Mouse (Mus musculus): ENCODE measurements around the gene Rassf6. TPM values are rescaled to one million over a fixed set of nuclear protein-coding genes. Genes with fewer than 3 reads are reported as not detected.
A peak's percentile ranks its signal among the peaks of the same experiment; 100 is the strongest.

Gene Rassf6
- not detected for total RNA-seq (2021)

DNA sequence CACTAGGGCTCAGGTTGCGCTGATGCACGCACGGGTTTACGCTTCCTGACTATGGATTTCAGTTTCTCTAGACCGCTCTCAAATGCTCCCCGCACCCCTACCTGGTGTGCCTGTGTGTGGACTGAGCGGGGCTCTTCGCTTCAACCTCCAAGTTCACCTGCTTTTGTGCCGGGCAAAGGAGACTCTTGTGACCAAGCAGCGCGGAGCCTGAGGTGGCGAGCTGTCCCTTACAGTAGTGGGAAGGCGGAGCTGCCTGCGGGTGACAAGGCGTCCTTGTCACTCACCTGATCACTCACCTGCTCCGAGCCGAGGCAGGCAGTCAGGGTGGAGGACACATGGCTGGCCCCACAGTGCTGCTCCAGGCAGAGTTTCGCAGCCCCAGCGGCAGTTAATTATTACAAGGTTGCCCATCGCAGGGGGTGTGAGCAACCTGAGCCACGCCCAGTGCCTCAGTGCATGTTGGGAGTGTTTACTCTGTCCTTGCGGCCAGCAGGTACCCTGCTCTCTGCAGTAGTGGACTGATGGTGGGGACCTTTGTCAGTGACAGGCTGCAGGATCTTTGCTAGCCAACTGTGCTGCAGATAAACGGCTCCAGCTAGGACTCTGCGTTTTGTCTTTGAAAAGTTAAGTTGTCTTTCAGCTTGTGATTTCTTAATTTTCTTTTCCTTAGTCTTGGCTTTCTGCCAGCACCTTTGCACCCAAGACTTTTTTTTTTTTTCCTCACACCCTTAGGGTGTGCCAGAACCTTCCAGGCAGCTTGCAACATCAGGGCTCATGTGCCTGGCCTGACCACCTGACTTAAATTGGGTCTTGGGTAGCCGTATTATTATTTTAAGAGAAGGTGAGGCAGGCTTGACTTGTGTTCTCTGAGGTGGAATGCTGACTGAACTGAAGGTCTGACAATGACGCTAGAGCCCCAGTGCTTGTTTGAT, at the start of gene Rassf6:
Gene Rassf6 (minus strand): TSS at position 372 of the 932 bp plus-strand sequence.
- DNase-seq (ENCODE audit: low spot score): no peak
- intact Hi-C loops (cut with DNase I): no loop called here

DNA sequence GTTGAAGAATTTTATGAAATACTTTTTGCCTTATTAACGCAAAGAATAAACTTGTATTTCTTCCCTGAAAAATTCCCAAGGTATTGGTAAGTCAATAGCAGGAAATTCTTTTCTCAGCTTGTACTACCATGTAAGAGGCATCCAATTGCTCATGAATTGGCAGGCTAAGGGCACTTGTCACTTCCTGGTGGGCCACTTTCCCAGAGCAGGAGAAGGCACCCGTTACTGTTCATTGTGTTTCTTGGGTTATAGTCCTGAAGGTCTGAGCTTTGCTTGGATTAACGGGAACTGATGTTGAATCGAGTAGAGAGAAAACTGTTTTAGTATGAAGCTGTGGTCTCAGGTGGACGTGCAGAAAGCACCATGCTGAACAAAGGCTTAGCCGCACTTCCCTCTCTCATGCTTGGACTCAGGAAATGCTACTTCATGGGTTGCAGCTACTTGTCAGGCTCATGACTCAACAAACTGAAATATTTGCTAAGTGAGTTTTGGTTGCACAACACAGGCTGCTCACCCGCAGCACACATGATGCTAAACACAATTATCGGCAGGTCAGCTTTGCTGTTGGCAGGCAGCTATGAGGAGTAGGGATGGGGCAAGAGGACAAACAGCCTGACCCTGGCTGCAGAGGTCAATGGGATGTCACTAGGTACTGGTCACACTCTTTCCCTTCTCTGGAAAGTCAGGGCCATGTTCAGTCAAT, 49.1 kb upstream of the Rassf6 start:
- intact Hi-C loops (cut with DNase I): no loop called here
- peak; percentile 8 for DNase-seq (ENCODE audit: low spot score)

DNA sequence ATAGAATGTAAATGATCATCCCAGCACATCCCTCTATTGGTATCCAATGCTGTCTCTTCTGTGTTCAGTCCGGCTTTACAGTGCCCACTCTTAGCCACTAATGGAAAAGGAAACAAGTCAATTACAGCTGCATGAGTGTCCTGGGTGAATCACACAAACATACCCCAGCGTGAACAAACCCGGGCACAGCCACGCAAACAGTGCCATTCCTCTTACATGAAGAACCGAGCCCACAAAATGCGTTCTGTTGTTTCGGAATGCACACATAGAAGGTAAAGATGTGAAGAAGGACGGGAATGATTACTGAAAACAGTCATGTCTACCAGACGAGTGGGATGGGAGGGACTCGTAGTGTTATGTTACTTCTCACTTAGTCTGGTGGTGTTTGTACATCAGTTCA, 47.5 kb upstream of the Rassf6 start:
- DNase-seq (ENCODE audit: low spot score): no peak
- intact Hi-C loops (cut with DNase I): no loop called here

DNA sequence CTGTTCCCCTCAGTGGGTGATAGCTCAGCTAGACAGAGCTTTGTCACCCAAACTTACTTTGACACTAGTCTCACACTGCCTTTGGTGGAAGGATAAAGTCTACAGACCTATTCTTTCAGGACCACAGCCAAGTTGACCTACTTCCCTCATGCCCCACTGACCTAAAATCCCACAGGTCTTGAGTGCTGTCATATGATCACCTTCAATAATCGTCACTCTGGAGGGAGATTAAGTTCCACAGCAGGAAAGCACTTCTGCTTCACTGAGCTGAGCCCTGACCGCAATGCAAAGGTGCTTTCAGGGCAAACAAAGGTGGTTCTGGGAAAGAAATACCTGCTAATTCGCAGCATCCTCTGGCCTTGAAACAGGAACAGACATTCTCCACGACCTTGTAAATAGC, 44.5 kb upstream of the Rassf6 start:
- intact Hi-C loops (cut with DNase I): no loop called here
- no peak for DNase-seq (ENCODE audit: low spot score)

DNA sequence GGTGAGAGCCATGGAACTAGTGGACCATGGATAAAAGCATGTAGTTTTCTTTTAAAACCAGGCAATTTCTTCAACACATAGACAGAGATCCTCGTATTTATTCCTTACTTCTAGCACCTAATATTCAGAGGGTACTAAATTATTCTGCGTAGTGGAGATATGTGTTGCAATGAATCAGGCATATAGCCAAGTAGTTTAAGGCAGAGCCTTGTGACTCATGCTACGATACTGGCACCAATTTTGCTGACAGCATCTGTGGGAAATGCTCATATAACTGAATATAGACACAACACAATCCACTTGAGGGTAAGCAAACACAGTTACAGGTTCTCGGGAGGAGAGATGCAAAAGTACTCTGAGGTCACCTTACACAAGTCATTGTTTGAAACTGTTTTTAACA, 41.4 kb upstream of the Rassf6 start:
- intact Hi-C loops (cut with DNase I): no loop called here
- no peak for DNase-seq (ENCODE audit: low spot score)

DNA sequence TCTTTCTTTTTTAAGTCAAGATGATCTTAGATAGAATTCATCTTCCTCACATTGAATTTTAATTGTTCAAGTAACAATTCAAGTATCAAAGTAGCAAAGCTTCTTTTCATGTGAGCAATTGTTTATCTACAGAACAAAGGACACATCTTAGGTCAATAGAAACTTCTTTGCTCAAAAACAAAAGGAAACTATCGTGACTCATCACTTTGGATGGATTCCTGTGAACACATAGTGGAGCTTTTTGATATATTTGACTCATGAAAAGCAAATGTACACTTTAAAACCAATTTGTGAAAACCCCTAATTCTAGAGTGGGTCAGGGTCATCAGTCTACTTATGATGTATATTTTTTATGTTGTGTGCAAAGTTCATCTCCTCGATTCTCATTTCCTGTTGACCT, 37.1 kb upstream of the Rassf6 start:
- intact Hi-C loops (cut with DNase I): no loop called here
- no peak for DNase-seq (ENCODE audit: low spot score)

DNA sequence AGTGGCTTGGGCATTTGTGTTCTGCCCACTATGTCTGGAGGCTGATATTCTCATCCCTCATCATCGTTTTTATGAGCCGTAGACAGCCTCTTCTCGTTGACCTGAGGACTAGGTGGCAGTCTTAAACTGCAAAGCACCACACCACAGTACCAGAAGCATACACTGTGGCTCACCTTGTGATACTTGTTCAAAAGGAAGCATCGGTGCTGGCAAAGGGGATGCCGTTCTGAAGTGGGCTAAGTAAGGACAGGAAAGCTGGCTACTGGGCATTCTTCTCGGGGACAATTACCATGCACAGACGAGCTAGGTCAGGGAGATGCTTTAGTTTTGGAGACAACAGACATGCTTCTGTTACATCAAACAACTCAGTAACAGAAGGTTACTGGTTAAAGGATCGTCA, 21.4 kb upstream of the Rassf6 start:
- DNase-seq (ENCODE audit: low spot score): no peak

DNA sequence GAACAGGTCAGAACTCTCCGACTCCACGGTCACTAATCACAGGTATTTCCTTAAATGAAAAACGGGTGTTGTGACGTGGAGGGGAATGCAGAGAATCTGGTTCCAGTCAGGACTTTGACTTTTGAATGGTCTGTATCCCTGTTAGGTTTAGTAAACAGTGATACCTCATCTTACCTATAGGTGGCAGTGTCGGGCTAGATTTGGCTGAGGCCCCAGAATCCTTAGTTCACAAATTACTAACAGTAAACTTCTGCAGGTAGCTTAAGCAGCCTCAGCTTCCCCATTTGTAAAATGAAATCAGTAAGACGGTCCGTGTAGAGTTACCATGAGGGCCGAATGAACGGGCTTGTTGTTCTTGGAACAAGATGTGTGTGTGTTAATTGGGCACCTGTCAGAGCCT, 21.0 kb upstream of the Rassf6 start:
- DNase-seq (ENCODE audit: low spot score): no peak
- intact Hi-C loops (cut with DNase I): loop anchor here (2.0 to 10.0 kb wide), 4 partner anchors 127 to 643 kb away; no protein-coding TSS in a partner anchor

More for the DNA sequence above, 21.4 kb upstream of the Rassf6 start:
- intact Hi-C loops (cut with DNase I): loop anchor here (2.0 to 10.0 kb wide), 4 partner anchors 127 to 643 kb away; no protein-coding TSS in a partner anchor

DNA sequence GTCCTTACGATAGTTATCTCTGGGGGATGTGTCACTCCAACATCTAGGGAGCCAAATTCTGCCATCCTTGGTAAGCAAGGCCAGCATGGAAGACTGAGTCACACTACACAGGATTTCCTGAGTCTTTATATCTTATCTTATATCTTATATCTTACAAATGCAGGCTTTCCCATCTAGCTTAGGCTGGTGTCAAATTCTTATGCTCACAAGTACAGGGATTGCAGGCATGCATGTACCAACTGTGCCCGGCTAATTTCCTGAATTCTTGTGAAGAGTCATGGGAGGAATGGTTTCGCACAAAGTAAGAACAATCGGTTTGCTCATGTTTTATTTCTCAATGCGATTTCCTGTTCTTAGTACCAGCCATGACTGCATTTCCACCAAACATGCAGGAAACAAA, 20.0 kb upstream of the Rassf6 start:
- intact Hi-C loops (cut with DNase I): loop anchor here (2.0 to 10.0 kb wide), 4 partner anchors 128 to 644 kb away; no protein-coding TSS in a partner anchor
- DNase-seq (ENCODE audit: low spot score): no peak

DNA sequence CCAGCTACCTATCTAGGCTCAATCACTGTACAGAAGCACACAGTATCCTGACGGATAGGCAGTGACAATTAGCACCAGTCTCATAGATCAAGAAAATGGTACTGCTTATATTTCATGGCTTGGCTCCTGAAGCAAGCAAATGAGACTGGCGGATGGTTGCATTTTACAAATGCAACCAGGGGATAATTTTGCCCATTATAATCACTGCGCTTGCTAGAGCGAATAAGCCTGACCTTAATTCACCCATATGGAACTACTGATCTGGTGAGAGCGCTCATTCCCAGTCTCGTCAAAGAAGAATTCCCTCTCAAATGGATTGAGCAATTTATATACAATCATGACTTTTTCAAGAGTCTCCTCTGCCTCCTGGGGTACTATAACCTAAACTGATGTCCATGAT, 16.2 kb upstream of the Rassf6 start:
- intact Hi-C loops (cut with DNase I): no loop called here
- no peak for DNase-seq (ENCODE audit: low spot score)

DNA sequence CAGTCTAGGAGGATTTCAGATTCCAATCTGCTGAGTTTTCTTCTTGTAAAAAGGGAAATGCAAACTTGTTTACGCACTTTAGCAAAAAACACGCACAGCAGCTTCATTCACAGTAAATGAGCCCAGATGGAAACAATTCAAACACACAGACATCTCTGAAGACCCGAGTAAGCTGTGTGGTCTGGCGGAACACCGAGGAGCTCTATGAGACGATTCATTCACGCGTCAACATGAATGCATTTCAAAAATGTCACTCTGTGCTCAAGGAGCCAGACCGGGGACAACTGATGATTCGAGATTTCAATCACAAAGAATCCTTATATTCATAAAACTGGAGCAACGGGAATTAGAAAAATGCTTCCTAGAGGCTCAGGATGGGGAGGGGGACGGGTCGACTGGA, 15.4 kb upstream of the Rassf6 start:
- no peak for DNase-seq (ENCODE audit: low spot score)
- intact Hi-C loops (cut with DNase I): no loop called here

DNA sequence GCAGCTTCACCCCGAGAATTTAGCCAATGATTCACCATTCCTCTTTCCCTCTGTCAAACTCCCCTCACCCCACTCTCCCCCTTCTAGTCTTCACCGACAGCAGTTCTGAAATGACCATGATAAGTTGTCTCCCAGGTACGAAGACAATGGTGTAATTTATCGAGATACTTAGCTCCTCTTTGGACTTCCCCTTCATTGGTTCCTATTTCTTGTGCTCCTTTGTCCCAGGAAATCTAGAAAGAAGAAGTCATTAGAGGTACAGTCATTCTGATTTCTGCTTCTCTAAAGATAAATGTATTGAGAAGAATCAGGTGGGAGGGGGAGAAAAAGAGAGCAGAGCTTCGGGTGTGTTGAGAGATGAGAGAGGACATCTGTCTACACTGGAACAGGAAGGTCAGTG, 14.3 kb upstream of the Rassf6 start:
- intact Hi-C loops (cut with DNase I): loop anchor here (5.0 kb wide), 2 partner anchors 247 to 452 kb away; no protein-coding TSS in a partner anchor
- no peak for DNase-seq (ENCODE audit: low spot score)

DNA sequence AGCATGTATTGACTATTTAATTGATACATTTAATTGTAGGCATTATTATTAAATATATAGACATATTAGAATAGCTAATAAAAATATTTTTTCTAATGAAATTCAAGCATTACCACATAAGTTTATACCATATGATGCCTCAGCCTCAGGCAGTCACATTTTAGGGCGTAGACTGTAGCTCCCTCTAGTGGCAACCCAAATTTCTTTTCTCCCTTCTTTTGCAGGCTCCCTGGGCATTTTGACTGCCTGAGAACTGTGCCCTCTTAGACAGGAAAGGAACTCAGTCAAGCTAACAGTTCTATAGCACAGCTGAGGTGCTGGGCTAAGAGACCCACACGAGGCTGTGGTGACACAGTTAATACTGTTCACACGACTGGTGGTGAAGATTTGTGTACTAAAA, 12.3 kb upstream of the Rassf6 start:
- no peak for DNase-seq (ENCODE audit: low spot score)
- intact Hi-C loops (cut with DNase I): loop anchor here (1.0 to 5.0 kb wide), 3 partner anchors 50 to 450 kb away; no protein-coding TSS in a partner anchor

DNA sequence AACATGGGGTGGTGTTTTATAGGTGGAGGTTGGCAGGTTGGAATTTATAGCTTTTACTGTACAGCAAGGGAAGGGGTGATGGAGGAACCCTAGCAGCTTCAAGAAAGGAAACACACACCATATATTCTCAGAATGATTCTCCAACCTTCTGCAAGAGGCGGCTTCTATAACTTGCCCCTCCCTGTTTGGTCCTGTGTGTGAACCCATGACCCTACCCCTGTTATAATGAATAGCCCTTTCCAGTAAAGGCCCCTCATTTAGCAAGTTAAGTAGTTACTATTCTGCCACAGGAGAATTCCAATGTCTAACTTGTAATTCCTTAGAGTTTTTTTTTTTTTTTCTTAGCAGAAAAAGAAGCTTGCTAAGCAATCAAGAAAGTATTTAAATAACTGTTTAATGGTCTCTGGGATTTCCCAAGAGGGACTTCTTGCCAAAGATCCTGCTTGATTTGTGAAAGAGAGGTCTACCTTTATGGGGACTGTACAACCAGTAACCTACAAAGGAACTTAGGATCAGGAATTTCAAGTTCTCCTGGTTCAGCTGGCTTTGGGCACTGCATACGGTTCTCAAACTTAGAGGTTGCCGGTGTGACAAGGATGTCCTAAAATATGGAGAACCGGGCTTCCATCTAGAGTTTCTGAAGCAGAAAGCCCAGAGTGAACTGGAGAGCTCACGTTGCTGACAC, 10.2 kb upstream of the Rassf6 start:
- intact Hi-C loops (cut with DNase I): loop anchor here (5.0 kb wide), 2 partner anchors 243 to 448 kb away; no protein-coding TSS in a partner anchor
- DNase-seq (ENCODE audit: low spot score): no peak

DNA sequence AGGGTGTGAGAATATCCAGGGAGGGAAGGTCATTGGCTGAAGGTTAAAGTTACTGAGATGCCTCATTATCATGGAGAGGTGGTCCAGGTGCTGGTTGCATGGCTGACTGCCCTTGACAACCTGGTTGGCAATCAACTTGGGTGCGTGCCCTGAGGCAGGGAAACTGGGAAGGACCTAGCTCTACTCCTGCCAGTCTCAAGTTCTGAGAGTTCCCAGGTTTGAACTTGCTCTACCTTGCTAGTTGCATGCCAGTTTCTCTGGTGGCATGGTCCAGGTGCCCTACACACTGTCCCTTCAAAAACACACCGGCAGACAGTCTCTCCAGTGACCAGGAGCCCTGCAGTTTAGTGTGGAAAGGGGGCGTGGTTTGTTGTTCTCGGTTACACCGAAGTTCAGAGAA, 7.0 kb upstream of the Rassf6 start:
- no peak for DNase-seq (ENCODE audit: low spot score)
- intact Hi-C loops (cut with DNase I): no loop called here

DNA sequence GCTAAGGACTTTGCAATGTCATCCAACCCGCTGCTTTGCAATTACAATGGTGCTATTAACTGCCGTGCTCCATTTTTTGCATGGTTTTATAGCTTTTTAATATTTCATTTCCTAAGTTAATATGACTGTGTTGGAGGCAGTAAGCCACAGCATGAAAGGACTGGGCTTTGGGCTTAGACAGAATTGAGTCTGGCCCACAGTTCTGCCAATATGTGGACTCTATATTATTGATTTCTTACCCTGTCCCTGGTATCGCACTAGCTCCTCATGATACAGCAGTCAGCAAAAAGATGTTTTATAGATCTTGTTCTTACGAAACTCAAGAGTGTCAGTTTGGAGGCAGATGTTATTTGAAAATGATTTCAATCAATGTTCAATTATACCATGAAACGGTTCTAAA, 5.9 kb upstream of the Rassf6 start:
- intact Hi-C loops (cut with DNase I): no loop called here
- no peak for DNase-seq (ENCODE audit: low spot score)

DNA sequence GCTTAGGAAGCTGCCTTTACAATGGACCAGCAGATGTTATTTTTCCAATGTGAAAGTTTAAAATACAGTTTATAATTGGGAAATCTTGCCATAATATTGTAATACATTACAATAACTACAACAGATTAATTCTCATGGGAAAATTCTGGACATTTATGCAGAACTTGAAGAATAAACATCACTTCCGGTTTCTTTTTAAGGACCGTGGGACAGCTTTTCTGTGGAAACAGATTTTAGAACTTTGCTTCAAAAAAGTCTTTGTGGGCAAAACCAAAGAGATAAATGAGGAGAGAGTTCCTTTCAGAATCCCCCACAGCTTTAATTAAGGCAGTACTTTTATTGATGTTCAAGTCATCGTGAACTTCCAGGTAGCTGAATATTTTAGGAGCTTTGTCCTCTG, 5.1 kb upstream of the Rassf6 start:
- intact Hi-C loops (cut with DNase I): no loop called here
- no peak for DNase-seq (ENCODE audit: low spot score)

DNA sequence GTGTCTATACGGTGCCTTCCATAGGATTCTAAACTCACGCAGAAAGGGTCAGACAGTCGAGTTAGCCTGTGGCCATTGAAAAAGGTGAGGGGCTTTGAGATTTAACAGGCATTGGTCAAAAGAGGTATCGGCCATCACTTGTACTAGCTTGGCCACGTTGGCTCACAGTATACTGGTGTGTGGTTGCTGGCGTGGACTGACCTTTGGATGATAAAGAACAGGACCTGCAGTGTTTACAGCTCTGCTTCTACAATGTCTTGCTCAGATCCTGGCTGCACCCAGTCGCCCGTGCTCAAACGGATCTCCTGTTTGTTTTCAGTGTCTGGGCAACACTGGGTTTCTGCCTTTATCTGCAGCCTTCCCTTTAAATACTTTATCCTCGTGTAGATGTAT, 757 bp upstream of the Rassf6 start:
- intact Hi-C loops (cut with DNase I): no loop called here
- DNase-seq (ENCODE audit: low spot score): no peak

DNA sequence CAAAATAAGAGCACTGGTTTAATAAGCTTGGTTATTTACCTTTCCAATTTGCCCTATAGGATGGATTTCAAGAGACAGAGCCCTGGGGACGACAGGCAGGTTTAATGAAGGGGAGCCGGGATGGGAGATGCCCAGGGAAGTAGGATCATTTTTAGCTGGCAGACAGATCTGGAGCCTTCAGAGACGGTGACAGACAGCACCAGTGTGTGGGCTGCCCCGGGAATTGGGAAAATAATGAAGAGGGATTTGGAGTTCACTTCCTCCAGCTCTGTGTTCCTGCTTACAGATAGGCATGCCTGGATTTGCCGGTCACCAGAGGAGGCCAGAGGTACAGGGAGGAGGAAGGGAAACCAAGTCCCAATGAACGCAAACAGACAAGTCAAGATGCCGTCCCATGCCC, 5.6 kb downstream of the Rassf6 start:
- intact Hi-C loops (cut with DNase I): no loop called here

DNA sequence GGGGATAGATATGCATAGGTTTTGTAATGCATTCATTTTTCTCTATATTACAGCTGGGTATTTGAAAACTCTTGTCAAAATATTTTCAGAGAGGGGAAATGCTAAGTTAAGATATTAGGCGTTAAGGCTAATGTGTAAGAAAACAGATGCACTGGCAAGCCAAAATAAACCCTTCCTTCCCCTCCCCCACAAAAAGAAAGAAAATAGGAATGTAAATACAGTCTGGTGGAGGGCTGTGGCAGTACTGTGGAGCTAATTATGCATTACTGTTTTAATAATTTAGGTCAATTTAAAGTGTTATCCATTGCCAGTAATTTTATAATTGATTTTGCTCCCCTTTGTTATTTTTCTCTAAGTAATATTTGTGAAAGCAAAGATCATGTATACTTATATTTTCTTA, 11.9 kb downstream of the Rassf6 start:
- intact Hi-C loops (cut with DNase I): no loop called here
- no peak for DNase-seq (ENCODE audit: low spot score)

More for the DNA sequence above, 5.6 kb downstream of the Rassf6 start:
- no peak for DNase-seq (ENCODE audit: low spot score)
